Mouse (Mus musculus): ENCODE measurements around the gene Utp3.

DNA sequence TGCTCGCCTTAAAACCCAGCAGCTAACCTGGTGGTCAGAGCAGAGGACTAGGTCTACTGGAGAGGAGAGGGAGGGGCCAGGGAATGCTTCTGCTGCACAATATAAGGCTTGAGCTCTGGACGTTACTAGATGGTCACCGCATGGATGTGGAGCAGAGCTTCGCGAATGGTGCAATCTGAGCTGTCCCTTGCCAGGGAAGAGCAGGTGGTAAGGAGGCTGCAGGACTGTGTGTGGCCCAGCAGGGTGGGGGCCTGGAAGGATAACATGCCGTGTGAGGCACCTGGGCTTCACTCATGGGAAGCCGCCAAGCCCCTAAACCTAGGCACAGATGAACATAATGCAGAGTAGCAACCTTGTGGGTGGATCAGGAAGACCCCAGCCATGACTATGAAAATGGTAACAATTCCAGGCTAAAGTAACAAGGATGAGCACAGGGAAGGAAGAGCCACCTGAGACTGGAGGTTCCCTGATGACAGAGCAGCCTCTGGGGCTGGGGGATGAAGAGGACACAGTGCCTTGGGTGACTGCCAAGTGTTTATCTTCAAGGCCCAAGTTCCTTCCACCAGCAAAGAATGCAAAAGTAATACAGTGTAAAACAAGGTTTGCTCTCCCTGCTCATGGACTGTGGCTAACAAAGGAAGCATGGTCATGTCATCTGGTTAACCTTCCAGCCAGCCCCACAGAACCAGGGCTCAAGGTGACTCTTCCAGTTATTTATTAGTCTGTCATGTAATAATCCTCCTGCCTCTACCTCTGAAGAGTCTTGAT lies 32.3 kb downstream of the Utp3 start:
- TF ChIP-seq CTCF (IDR thresholded peaks at IDR 0.05; ENCODE audit: insufficient read depth, low read length) (no peak), POLR2A (IDR thresholded peaks at IDR 0.05; ENCODE audit: borderline replicate concordance, extremely low read depth, low read depth, low read length) (no peak)
